Mouse (Mus musculus): ENCODE results near the gene Zscan12.

Gene Zscan12

GRCm38 (mm10) chr13:21402287-21402846 is 39.7 kb downstream of the Zscan12 start, which contains the start of gene Zkscan3:
Gene Zkscan3 (minus strand): TSS chr13:21402755.
- DNase-seq (ENCODE audit: low spot score in 2 of 2), result peak; percentile 54 to 75

GRCm38 (mm10) chr13:21402848-21403247 is 40.2 kb downstream of the Zscan12 start:
- no peak for DNase-seq (ENCODE audit: low spot score in 2 of 2)

GRCm38 (mm10) chr13:21407341-21407740 is 44.7 kb downstream of the Zscan12 start:
- DNase-seq (ENCODE audit: low spot score in 2 of 2), result no peak

- DNase-seq (ENCODE audit: low spot score in 2 of 2), result peak; percentile 73 to 84
Measured at GRCm38 (mm10) chr13:21407969-21408804, 45.6 kb downstream of the Zscan12 start.

- no peak for DNase-seq (ENCODE audit: low spot score in 2 of 2)
Measured at GRCm38 (mm10) chr13:21408805-21409459, 46.3 kb downstream of the Zscan12 start.

- no peak for DNase-seq (ENCODE audit: low spot score in 2 of 2)
Measured at GRCm38 (mm10) chr13:21414231-21415212, 51.9 kb downstream of the Zscan12 start.

GRCm38 (mm10) chr13:21415266-21415665 is 52.6 kb downstream of the Zscan12 start:
- no peak for DNase-seq (ENCODE audit: low spot score in 2 of 2)

GRCm38 (mm10) chr13:21415750-21416149 is 53.1 kb downstream of the Zscan12 start:
- DNase-seq (ENCODE audit: low spot score in 2 of 2), result no peak

- DNase-seq (ENCODE audit: low spot score in 2 of 2), result no peak
Measured at GRCm38 (mm10) chr13:21417298-21418010, 54.8 kb downstream of the Zscan12 start.

GRCm38 (mm10) chr13:21418865-21419264 is 56.2 kb downstream of the Zscan12 start:
- DNase-seq (ENCODE audit: low spot score in 2 of 2), result no peak
